Mouse (Mus musculus) stomach, embryonic 14.5 days (tissue): ENCODE measurements around the gene Tollip. TPM values are rescaled to one million over a fixed set of nuclear protein-coding genes. Genes with fewer than 3 reads are reported as not detected.
A peak's percentile ranks its signal among the peaks of the same experiment; 100 is the strongest.

Experiments
- ATAC-seq: fragments of 200-750 bp; cut with Nextera tagmentation; 2 replicates; pipeline ENCODE4 v1.8.0; 2017; ENCODE audit warnings: low read depth, moderate TSS enrichment; ENCODE audit not compliant: insufficient number of reproducible peaks, insufficient read depth, low FRiP score
- H3K27ac ChIP-seq: fragments of 300-500 bp; sonication (generic); 2 replicates; pipeline ENCODE4 v1.5.1; 2014; ENCODE audit warnings: mild to moderate bottlenecking, low read length, moderate library complexity, mixed read lengths
- H3K27me3 ChIP-seq: fragments of 300-500 bp; sonication (generic); 2 replicates; pipeline ENCODE4 v1.6.1; 2014; ENCODE audit warnings: low read length, control low read depth, mixed read lengths; ENCODE audit not compliant: control insufficient read depth, insufficient read depth
- H3K36me3 ChIP-seq: fragments of 300-500 bp; sonication (generic); 2 replicates; pipeline ENCODE4 v1.6.1; 2014; ENCODE audit warnings: mild to moderate bottlenecking, control low read depth, low read length, moderate library complexity, mixed read lengths; ENCODE audit not compliant: control insufficient read depth, insufficient read depth
- H3K4me1 ChIP-seq: fragments of 300-500 bp; sonication (generic); 2 replicates; pipeline ENCODE4 v1.6.1; 2014; ENCODE audit warnings: low read length, control low read depth, mixed read lengths; ENCODE audit not compliant: control insufficient read depth, insufficient read depth
- H3K4me2 ChIP-seq: fragments of 300-500 bp; sonication (generic); replicated peaks from 2 replicates; pipeline ENCODE4 v1.6.1; 2014; ENCODE audit warnings: low read depth, low read length, control low read depth
- H3K4me3 ChIP-seq: fragments of 300-500 bp; sonication (generic); 2 replicates; pipeline ENCODE4 v1.5.1; 2014; ENCODE audit warnings: low read depth, low read length, control low read depth
- H3K9ac ChIP-seq: fragments of 300-500 bp; sonication (generic); replicated peaks from 2 replicates; pipeline ENCODE4 v1.6.1; 2014; ENCODE audit warnings: low read depth, mild to moderate bottlenecking, control low read depth, low read length, moderate library complexity, mixed read lengths
- H3K9me3 ChIP-seq: fragments of 300-500 bp; sonication (generic); 2 replicates; pipeline ENCODE4 v1.6.1; 2016; ENCODE audit warnings: low read depth, low read length, control low read depth; ENCODE audit not compliant: control insufficient read depth
- WGBS: fragments of 180-500 bp; shearing (Covaris S2); extraction: QIAGEN DNeasy Blood & Tissue Kit; methylation state at CpG from one replicate; pipeline ENCODE4 v1.1.7; 2014; 5-methylcytosine and 5-hydroxymethylcytosine counted together
- polyA plus RNA-seq: library from polyadenylated mRNA; unstranded; fragments of >200 nt; fragmentation: Nextera tagmentation; extraction: Ambion mirVana; gene quantifications from 2 replicates; pipeline ENCODE4 v1.2.1, GENCODE M21; 2014

The Tollip gene
- polyA plus RNA-seq, 1 experiment from 2014 or later, result 53.2 TPM

GRCm38 (mm10) chr7:141908591-141908990 is 9.7 kb downstream of the Tollip start:
- no peak overlapping the region for H3K4me2 ChIP-seq
- WGBS, result 81% methylated on average over 6 of the region's 6 CpGs
- no peaks in the 10 kb centered on the region for H3K36me3 ChIP-seq
- no peak for ATAC-seq
- no peaks in the 10 kb centered on the region; the same call in 1 of the 2 replicates for H3K27me3 ChIP-seq
- H3K9me3 ChIP-seq, result no peaks in the 10 kb centered on the region
- H3K27ac ChIP-seq, result no peak overlapping the region
- H3K4me1 ChIP-seq, result no peaks in the 10 kb centered on the region
- no peak overlapping the region for H3K4me3 ChIP-seq
- H3K9ac ChIP-seq, result no peak overlapping the region

- H3K4me2 ChIP-seq, result peak overlapping the region; percentile 68
- 71% methylated on average over 4 of the region's 4 CpGs for WGBS
- H3K9ac ChIP-seq, result no peak overlapping the region
- H3K4me1 ChIP-seq, result peaks cover 25% of the 10 kb centered on the region
- ATAC-seq, result no peak
- H3K27me3 ChIP-seq, result no peaks in the 10 kb centered on the region
- no peaks in the 10 kb centered on the region for H3K9me3 ChIP-seq
- no peaks in the 10 kb centered on the region for H3K36me3 ChIP-seq
- peak overlapping the region; percentile 74 for H3K4me3 ChIP-seq
- no peak overlapping the region for H3K27ac ChIP-seq
Observed at GRCm38 (mm10) chr7:141902791-141903190, 15.5 kb downstream of the Tollip start.

- Histone ChIP-seq H3K4me1 (peaks cover 25% of the 10 kb centered on the region), H3K27me3 (no peaks in the 10 kb centered on the region), H3K4me3 (peak overlapping the region; percentile 74), H3K27ac (no peak overlapping the region), H3K36me3 (no peaks in the 10 kb centered on the region), H3K9me3 (no peaks in the 10 kb centered on the region), H3K9ac (peak overlapping the region; percentile 88), H3K4me2 (peak overlapping the region; percentile 86)
- peak; percentile 96 for ATAC-seq
- WGBS, result under 1% methylated on average over 44 of the region's 44 CpGs
Observed at GRCm38 (mm10) chr7:141902269-141902729, 16.0 kb downstream of the Tollip start.

- H3K9me3 ChIP-seq, result no peaks in the 10 kb centered on the region
- H3K9ac ChIP-seq, result peak overlapping the region; percentile 88
- ATAC-seq, result peak; percentile 43; the same call in 1 of the 2 replicates
- no peak overlapping the region for H3K27ac ChIP-seq
- no peaks in the 10 kb centered on the region for H3K36me3 ChIP-seq
- WGBS, result under 1% methylated on average over 16 of the region's 16 CpGs
- peak overlapping the region; percentile 86 for H3K4me2 ChIP-seq
- peaks cover 25% of the 10 kb centered on the region for H3K4me1 ChIP-seq
- peak overlapping the region; percentile 74 for H3K4me3 ChIP-seq
- no peaks in the 10 kb centered on the region for H3K27me3 ChIP-seq
Observed at GRCm38 (mm10) chr7:141901825-141902224, 16.5 kb downstream of the Tollip start.

- H3K4me1 ChIP-seq, result no peaks in the 10 kb centered on the region
- H3K9me3 ChIP-seq, result no peaks in the 10 kb centered on the region
- WGBS, result 94% methylated on average over 7 of the region's 7 CpGs
- no peak overlapping the region for H3K4me2 ChIP-seq
- H3K27ac ChIP-seq, result no peak overlapping the region
- no peak for ATAC-seq
- H3K27me3 ChIP-seq, result no peaks in the 10 kb centered on the region
- no peak overlapping the region for H3K9ac ChIP-seq
- H3K4me3 ChIP-seq, result no peak overlapping the region
- peaks cover 52% of the 10 kb centered on the region for H3K36me3 ChIP-seq
Observed at GRCm38 (mm10) chr7:141892151-141892550, 26.2 kb downstream of the Tollip start.

- 88% methylated on average over 2 of the region's 2 CpGs for WGBS
- no peak for ATAC-seq
- no peaks in the 10 kb centered on the region for H3K9me3 ChIP-seq
- H3K4me3 ChIP-seq, result no peak overlapping the region
- no peaks in the 10 kb centered on the region for H3K27me3 ChIP-seq
- H3K9ac ChIP-seq, result no peak overlapping the region
- peaks cover 32% of the 10 kb centered on the region for H3K36me3 ChIP-seq
- H3K4me2 ChIP-seq, result no peak overlapping the region
- no peaks in the 10 kb centered on the region for H3K4me1 ChIP-seq
- H3K27ac ChIP-seq, result no peak overlapping the region
Observed at GRCm38 (mm10) chr7:141878813-141879212, 39.5 kb downstream of the Tollip start.

GRCm38 (mm10) chr7:141874891-141875290 is 43.4 kb downstream of the Tollip start:
- no peak overlapping the region for H3K9ac ChIP-seq
- no peaks in the 10 kb centered on the region for H3K9me3 ChIP-seq
- H3K4me3 ChIP-seq, result no peak overlapping the region
- ATAC-seq, result no peak
- H3K27me3 ChIP-seq, result no peaks in the 10 kb centered on the region
- no peak overlapping the region for H3K27ac ChIP-seq
- 87% methylated on average over 5 of the region's 5 CpGs for WGBS
- peaks cover 8% of the 10 kb centered on the region for H3K36me3 ChIP-seq
- no peaks in the 10 kb centered on the region for H3K4me1 ChIP-seq
- no peak overlapping the region for H3K4me2 ChIP-seq

- no peak for ATAC-seq
- no peaks in the 10 kb centered on the region for H3K27me3 ChIP-seq
- 78% methylated on average over 5 of the region's 5 CpGs for WGBS
- H3K4me2 ChIP-seq, result no peak overlapping the region
- no peak overlapping the region for H3K9ac ChIP-seq
- H3K9me3 ChIP-seq, result no peaks in the 10 kb centered on the region
- no peak overlapping the region for H3K27ac ChIP-seq
- peaks cover 3% of the 10 kb centered on the region; the same call in 1 of the 2 replicates for H3K36me3 ChIP-seq
- no peak overlapping the region for H3K4me3 ChIP-seq
- H3K4me1 ChIP-seq, result no peaks in the 10 kb centered on the region
Observed at GRCm38 (mm10) chr7:141870553-141870952, 47.8 kb downstream of the Tollip start.

- no peaks in the 10 kb centered on the region for H3K9me3 ChIP-seq
- no peaks in the 10 kb centered on the region for H3K4me1 ChIP-seq
- WGBS, result 75% methylated on average over 5 of the region's 5 CpGs
- H3K27ac ChIP-seq, result no peak overlapping the region
- ATAC-seq, result no peak
- no peaks in the 10 kb centered on the region for H3K27me3 ChIP-seq
- H3K4me2 ChIP-seq, result no peak overlapping the region
- no peak overlapping the region for H3K4me3 ChIP-seq
- H3K9ac ChIP-seq, result no peak overlapping the region
- peaks cover 3% of the 10 kb centered on the region; the same call in 1 of the 2 replicates for H3K36me3 ChIP-seq
Observed at GRCm38 (mm10) chr7:141869644-141870043, 48.7 kb downstream of the Tollip start.
